Mouse (Mus musculus) forebrain, postnatal 0 days (tissue): ENCODE measurements at regions not wholly inside any gene's neighbourhood (a gene's known extent, or its start where the extent isn't known, plus 50 kb on each side); places are given as distances from the start of the nearest gene placed in this dataset.
A peak's percentile ranks its signal among the peaks of the same experiment; 100 is the strongest.

Source experiments
- ATAC-seq: fragments of 200-750 bp; cut with Nextera tagmentation; 2 replicates; pipeline ENCODE4 v1.8.0; 2017; ENCODE audit warnings: mild to moderate bottlenecking, moderate library complexity
- DNase-seq: peaks from one replicate; pipeline ENCODE4 v3.0.0-alpha.2; 2015
- H3K27ac ChIP-seq: fragments of 300-500 bp; sonication (generic); 2 replicates; pipeline ENCODE4 v1.5.1; 2014; ENCODE audit warnings: low read depth, mild to moderate bottlenecking, antibody characterized with exemption, low read length, moderate library complexity, mixed read lengths
- H3K27me3 ChIP-seq: fragments of 300-500 bp; sonication (generic); 2 replicates; pipeline ENCODE4 v1.6.1; 2014; ENCODE audit warnings: mild to moderate bottlenecking, low read length, mixed read lengths; ENCODE audit not compliant: insufficient read depth
- H3K36me3 ChIP-seq: fragments of 300-500 bp; sonication (generic); 2 replicates; pipeline ENCODE4 v1.6.1; 2014; ENCODE audit warnings: mild to moderate bottlenecking, moderate library complexity; ENCODE audit not compliant: insufficient read depth
- H3K4me1 ChIP-seq: fragments of 300-500 bp; sonication (generic); 2 replicates; pipeline ENCODE4 v1.6.1; 2014; ENCODE audit warnings: antibody characterized with exemption; ENCODE audit not compliant: insufficient read depth
- H3K4me2 ChIP-seq: fragments of 300-500 bp; sonication (generic); 2 replicates; pipeline ENCODE4 v1.6.1; 2014; ENCODE audit warnings: low read depth, mild to moderate bottlenecking, moderate library complexity
- H3K4me3 ChIP-seq: fragments of 300-500 bp; sonication (generic); 2 replicates; pipeline ENCODE4 v1.5.1; 2014; ENCODE audit warnings: low read depth, low read length, mixed read lengths
- H3K9ac ChIP-seq: fragments of 300-500 bp; sonication (generic); 2 replicates; pipeline ENCODE4 v1.6.1; 2014; ENCODE audit warnings: mild to moderate bottlenecking
- H3K9me3 ChIP-seq: fragments of 300-500 bp; sonication (generic); 2 replicates; pipeline ENCODE4 v1.6.1; 2016; ENCODE audit warnings: low read length
- CTCF ChIP-seq: sonication (generic); IDR thresholded peaks from 2 replicates; pipeline ENCODE4 v1.5.1; 2016; ENCODE audit warnings: antibody characterized with exemption, control low read depth, low read depth
- whole genome bisulfite sequencing: fragments of 180-500 bp; shearing (Covaris S2); extraction: QIAGEN DNeasy Blood & Tissue Kit; methylation state at CpG from one replicate; pipeline ENCODE4 v1.1.7; 2014; 5-methylcytosine and 5-hydroxymethylcytosine counted together

DNA sequence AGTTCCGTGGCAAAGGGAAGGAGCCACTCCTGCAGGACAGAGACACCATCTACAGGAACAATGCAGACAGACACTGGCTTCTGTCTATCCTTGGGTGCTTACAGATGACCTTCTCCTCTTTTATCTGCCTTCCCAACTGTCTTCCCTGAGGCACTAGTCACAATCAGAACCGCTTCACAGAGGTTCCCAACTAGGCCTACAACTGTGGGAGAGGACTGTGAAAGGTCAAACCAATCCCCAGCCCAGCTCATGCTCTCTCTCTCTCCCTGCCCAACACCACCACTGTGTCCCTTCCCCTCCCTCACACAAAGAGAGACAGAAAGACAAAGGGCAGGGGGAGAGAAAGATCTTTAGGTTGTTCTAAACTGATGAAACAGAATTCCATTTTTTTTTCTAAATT, 61.3 kb downstream of the Tmem17 start:
- Histone ChIP-seq H3K9ac (no peak overlapping the region), H3K27ac (no peak overlapping the region), H3K27me3 (no peaks in the 10 kb centered on the region), H3K4me2 (no peak overlapping the region), H3K9me3 (no peaks in the 10 kb centered on the region), H3K4me1 (no peaks in the 10 kb centered on the region), H3K4me3 (no peak overlapping the region), H3K36me3 (no peaks in the 10 kb centered on the region)
- WGBS: 72% methylated on average over 2 of the region's 2 CpGs
- ATAC-seq (no peak), DNase-seq (no peak)
- no peak for TF ChIP-seq CTCF

DNA sequence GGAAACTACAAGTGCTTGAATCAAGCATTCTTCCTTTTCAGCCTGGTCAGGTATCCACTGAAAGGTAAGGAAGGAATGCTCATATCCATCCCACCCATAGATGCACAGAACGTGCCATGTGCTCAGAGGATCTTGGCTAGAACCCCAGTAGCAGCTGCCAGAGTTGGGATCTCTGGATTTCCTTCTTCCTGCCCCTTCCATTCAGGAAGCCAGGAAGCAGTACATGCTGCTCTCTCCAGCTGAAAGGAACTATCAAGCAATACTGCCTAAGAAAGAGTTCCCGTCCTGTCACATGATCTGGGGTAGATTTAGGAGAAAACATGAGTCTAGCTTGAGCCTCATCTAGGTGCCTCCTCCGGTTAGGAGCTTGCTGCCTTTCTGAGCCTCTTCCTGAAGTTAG, 61.9 kb downstream of the Tmem17 start:
- DNase-seq (no peak), ATAC-seq (no peak)
- no peak overlapping the region for H3K4me2 ChIP-seq
- H3K4me3 ChIP-seq: no peak overlapping the region
- H3K27me3 ChIP-seq: no peaks in the 10 kb centered on the region
- H3K9ac ChIP-seq: no peak overlapping the region
- no peaks in the 10 kb centered on the region for H3K4me1 ChIP-seq
- H3K9me3 ChIP-seq: no peaks in the 10 kb centered on the region
- H3K36me3 ChIP-seq: no peaks in the 10 kb centered on the region
- 82% methylated on average over 3 of the region's 3 CpGs for WGBS
- H3K27ac ChIP-seq: no peak overlapping the region
- TF ChIP-seq CTCF: no peak

DNA sequence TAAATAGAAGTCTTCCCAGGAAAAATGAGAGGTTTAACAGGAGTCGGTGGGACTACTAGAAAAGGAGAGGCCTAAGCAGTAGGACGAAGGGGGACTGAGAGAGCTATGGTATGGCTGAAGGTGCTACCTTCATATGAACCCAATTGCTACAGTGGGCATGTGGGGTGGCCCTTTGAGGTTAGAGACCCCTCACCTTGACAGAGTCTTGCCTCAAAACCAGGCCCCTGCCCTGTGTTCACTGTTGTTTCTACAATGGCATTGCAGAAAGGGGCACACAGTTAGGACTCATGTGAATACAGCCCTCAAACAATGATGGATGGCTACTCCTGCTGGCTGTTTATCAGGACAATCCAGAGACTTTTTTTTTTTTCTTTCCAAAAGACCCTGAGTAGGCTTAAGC, 62.6 kb downstream of the Tmem17 start:
- H3K9me3 ChIP-seq: no peaks in the 10 kb centered on the region
- ATAC-seq (no peak), DNase-seq (no peak)
- no peaks in the 10 kb centered on the region for H3K36me3 ChIP-seq
- no peak overlapping the region for H3K4me2 ChIP-seq
- H3K9ac ChIP-seq: no peak overlapping the region
- TF ChIP-seq CTCF: no peak
- H3K4me3 ChIP-seq: no peak overlapping the region
- H3K4me1 ChIP-seq: no peaks in the 10 kb centered on the region
- H3K27me3 ChIP-seq: no peaks in the 10 kb centered on the region
- 94% methylated on average over 2 of the region's 2 CpGs for WGBS
- H3K27ac ChIP-seq: no peak overlapping the region

- peak overlapping the region; percentile 7; the same call in 1 of the 2 replicates for H3K4me3 ChIP-seq
- H3K9ac ChIP-seq: peak overlapping the region; percentile 40
- DNase-seq (no peak), ATAC-seq (no peak; the same call in 1 of the 2 replicates)
- H3K4me2 ChIP-seq: peak overlapping the region; percentile 44
- WGBS: 21% methylated on average over 5 of the region's 5 CpGs
- H3K36me3 ChIP-seq: no peaks in the 10 kb centered on the region
- no peak for TF ChIP-seq CTCF
- H3K27ac ChIP-seq: peak overlapping the region; percentile 72
- peaks cover 14% of the 10 kb centered on the region for H3K4me1 ChIP-seq
- no peaks in the 10 kb centered on the region for H3K27me3 ChIP-seq
- no peaks in the 10 kb centered on the region for H3K9me3 ChIP-seq
Measured at GRCm38 (mm10) chr11:22584100-22584487, 72.2 kb downstream of the Tmem17 start.

DNA sequence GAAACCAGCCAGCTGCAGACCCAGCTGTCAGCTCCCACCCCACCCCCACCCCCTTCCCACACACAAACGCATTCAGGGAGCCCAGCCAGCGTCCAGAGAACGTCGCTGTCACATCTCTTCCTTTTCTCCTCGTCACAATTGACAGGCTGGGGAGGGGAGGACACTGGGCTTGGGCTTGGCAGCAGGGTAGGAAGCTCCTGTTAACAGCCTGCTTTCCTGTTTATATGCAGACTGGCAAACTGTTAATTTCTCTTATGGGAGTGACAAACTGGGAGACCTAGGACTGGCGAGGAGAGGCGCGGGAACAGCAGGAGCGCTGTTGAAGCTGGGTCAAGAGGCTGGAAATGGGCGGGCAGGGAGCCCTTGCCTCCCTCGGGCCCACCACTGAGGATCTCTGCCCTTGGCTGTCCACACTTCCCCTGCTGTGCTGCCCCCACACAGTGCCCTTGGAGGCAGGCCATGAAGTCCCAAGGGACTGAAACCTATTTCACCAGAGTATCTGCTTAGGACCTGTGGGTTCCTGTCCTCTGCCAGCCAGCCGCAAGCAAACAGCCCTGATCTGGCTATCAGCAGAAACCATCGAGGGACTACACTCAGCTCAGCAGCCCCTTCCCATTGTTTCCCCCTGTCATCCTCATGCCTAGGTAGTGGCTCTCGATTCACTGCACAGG, 72.7 kb downstream of the Tmem17 start:
- DNase-seq (peak; percentile 77), ATAC-seq (peak; percentile 89)
- Histone ChIP-seq H3K9ac (peak overlapping the region; percentile 40), H3K4me3 (peak overlapping the region; percentile 7; the same call in 1 of the 2 replicates), H3K4me1 (peaks cover 14% of the 10 kb centered on the region), H3K4me2 (peak overlapping the region; percentile 44), H3K36me3 (no peaks in the 10 kb centered on the region), H3K27ac (peak overlapping the region; percentile 72), H3K9me3 (no peaks in the 10 kb centered on the region), H3K27me3 (no peaks in the 10 kb centered on the region)
- TF ChIP-seq CTCF: no peak
- WGBS: 6% methylated on average over 14 of the region's 14 CpGs

- Histone ChIP-seq H3K4me3 (no peak overlapping the region), H3K9me3 (no peaks in the 10 kb centered on the region), H3K27ac (peak overlapping the region; percentile 29; the same call in 1 of the 2 replicates), H3K9ac (no peak overlapping the region), H3K4me2 (no peak overlapping the region), H3K4me1 (peaks cover 14% of the 10 kb centered on the region), H3K36me3 (no peaks in the 10 kb centered on the region), H3K27me3 (no peaks in the 10 kb centered on the region)
- ATAC-seq: peak; percentile 27
- WGBS: 31% methylated on average over 7 of the region's 7 CpGs
- peak; percentile 53 for DNase-seq
- no peak for TF ChIP-seq CTCF
Measured at GRCm38 (mm10) chr11:22587691-22588241, 75.9 kb downstream of the Tmem17 start.

- 20% methylated on average over 2 of the region's 2 CpGs for WGBS
- H3K9me3 ChIP-seq: no peaks in the 10 kb centered on the region
- no peak overlapping the region for H3K4me3 ChIP-seq
- DNase-seq (no peak), ATAC-seq (no peak)
- H3K27ac ChIP-seq: peak overlapping the region; percentile 29; the same call in 1 of the 2 replicates
- H3K4me2 ChIP-seq: no peak overlapping the region
- H3K36me3 ChIP-seq: no peaks in the 10 kb centered on the region
- H3K9ac ChIP-seq: no peak overlapping the region
- TF ChIP-seq CTCF: no peak
- peaks cover 14% of the 10 kb centered on the region for H3K4me1 ChIP-seq
- H3K27me3 ChIP-seq: no peaks in the 10 kb centered on the region
Measured at GRCm38 (mm10) chr11:22588546-22588945, 76.7 kb downstream of the Tmem17 start.
